Mouse (Mus musculus) CH12.LX (cell line): Measurements from ENCODE around the gene Proz.

Experiments used
- CTCF ChIP-seq, 2 experiments: IDR thresholded peaks in 1 of 2; conservative IDR thresholded peaks in 1 of 2; 2 replicates each; pipeline ENCODE4 v1.5.1; 2011 to 2012; ENCODE audit warnings: low read depth in 2 of 2, low read length in 2 of 2, improper control_type of control experiment in 1 of 2, inconsistent platforms in 1 of 2, mild to moderate bottlenecking in 1 of 2, moderate library complexity in 1 of 2
- ELF1 ChIP-seq: IDR thresholded peaks from 2 replicates; pipeline ENCODE4 v1.6.1; 2014; ENCODE audit warnings: low read depth, mild to moderate bottlenecking, inconsistent platforms, low read length, improper control_type of control experiment
- HCFC1 ChIP-seq: IDR thresholded peaks from 2 replicates; pipeline ENCODE4 v1.6.1; 2012; ENCODE audit warnings: low read depth, mild to moderate bottlenecking, inconsistent platforms, low read length, improper control_type of control experiment
- POLR2A ChIP-seq: IDR thresholded peaks from 2 replicates; pipeline ENCODE4 v1.6.1; 2011; ENCODE audit warnings: low read depth, mild to moderate bottlenecking, improper control_type of control experiment, low read length
- RCOR1 ChIP-seq: conservative IDR thresholded peaks from 2 replicates; pipeline ENCODE4 v1.6.1; 2012; ENCODE audit warnings: low read depth, mild to moderate bottlenecking, inconsistent platforms, low read length, improper control_type of control experiment
- TBP ChIP-seq: conservative IDR thresholded peaks from 2 replicates; pipeline ENCODE4 v1.6.1; 2011; ENCODE audit warnings: low read depth, low read length, improper control_type of control experiment
- UBTF ChIP-seq: IDR thresholded peaks from 2 replicates; pipeline ENCODE4 v1.6.1; 2012; ENCODE audit warnings: low read depth, mild to moderate bottlenecking, inconsistent platforms, low read length, improper control_type of control experiment, moderate library complexity

- TF ChIP-seq POLR2A (no peak), CTCF (conservative IDR thresholded peaks at IDR 0.05 in 1 of 2, IDR thresholded peaks at IDR 0.05 in 1 of 2; ENCODE audit: low read depth in 2 of 2, low read length in 2 of 2) (no peak), UBTF (no peak), TBP (no peak), ELF1 (no peak), HCFC1 (no peak), RCOR1 (no peak)
Observed at GRCm38 (mm10) chr8:13041459-13041858, 19.3 kb upstream of the Proz start.
